Mouse (Mus musculus): ENCODE data around the gene Trpc3.

DNA sequence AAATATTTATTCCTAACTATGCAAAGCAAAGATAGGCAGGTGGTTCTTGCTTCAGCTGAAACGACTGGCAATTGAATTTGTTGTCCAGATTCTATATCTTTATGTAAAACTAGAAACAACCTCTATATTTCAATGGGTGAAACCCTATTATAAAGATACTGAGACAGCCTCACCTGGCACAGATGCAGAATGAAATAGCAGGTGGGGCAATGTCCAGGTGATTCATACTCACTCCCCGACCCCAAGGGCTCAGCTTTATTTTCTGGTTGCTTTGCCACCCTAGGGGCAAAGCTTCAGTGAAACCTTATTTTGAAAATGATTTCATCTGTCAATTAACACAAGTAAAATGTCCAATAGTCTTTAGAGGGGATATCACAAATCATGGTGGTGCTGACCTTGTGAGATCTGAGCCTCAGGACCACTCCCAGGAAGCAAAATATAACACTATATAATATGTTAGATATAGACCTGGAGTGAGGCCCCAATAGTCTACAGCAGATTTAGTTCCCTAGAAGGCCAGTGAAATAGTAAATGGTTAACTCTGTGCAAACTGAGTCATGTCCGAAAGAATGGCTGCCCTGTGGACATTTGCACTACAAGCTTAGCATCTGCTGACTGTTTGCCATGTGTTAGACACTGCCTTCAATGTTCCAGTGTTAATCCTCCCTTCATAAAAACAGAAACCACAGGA is 45.3 kb downstream of the Trpc3 start:
- TF ChIP-seq EP300 (IDR thresholded peaks at IDR 0.05; ENCODE audit: low read length) (no peak), ZC3H11A (IDR thresholded peaks at IDR 0.05; ENCODE audit: low read depth, low read length) (no peak), CTCF (conservative IDR thresholded peaks at IDR 0.05 in 1 of 2, IDR thresholded peaks at IDR 0.05 in 1 of 2; ENCODE audit: low read depth in 2 of 2, low read length in 2 of 2) (no peak)

Measured in CH12.LX (cell line).